Mouse (Mus musculus): Measurements from ENCODE around the gene Gm11634.
A peak's percentile ranks its signal among the peaks of the same experiment; 100 is the strongest.
"Not testable (repeated sequence)": the region's sequence is repeated elsewhere in the genome, so short reads cannot be mapped to it uniquely, and the experiment has no call there.

DNA sequence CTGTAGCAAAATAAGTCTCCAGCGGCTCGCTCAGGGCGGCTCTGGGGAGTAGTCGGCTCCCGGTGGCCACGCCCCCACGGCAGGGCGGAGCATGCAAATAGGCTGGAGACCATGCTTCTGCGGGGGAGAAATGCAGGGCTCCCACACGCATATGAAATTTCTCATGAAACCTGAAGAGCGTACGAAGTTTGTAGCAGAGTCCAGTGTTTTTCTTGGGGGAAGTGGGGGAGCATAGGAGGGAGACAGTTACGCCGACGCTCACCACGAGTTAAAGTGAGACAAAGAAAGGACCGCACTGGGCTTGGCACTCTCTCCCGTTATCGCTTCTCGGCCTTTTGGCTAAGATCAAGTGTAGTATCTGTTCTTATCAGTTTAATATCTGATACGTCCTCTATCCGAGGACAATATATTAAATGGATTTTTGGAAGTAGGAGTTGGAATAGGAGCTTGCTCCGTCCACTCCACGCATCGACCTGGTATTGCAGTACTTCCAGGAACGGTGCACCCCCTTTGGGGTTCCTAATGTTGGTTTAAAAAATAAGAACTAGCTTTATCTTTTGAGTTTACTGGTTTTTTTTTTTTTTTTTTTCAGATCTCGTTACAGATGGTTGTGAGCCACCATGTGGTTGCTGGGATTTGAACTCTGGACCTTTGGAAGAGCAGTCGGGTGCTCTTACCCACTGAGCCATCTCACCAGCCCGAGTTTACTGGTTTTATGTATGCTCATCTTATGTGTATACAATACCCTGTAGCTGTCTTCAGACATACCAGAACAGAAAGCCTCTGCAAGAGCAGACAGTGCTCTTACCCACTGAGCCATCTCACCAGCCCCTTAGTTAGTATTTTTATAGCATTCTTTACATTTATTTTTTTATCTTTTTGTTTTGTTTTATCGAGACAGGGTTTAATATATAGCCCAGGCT lies 5.7 kb upstream of the Gm11634 start:
- TF ChIP-seq CTCF (IDR thresholded peaks at IDR 0.05; ENCODE audit: insufficient read depth, low read length) = not testable (repeated sequence)
- TF ChIP-seq POLR2A (IDR thresholded peaks at IDR 0.05; ENCODE audit: borderline replicate concordance, extremely low read depth, low read depth, low read length) = peak; percentile 13; the same call in 1 of the 2 replicates

All from lung, adult 2 months (tissue).